Mouse (Mus musculus) cortical plate, adult 2 months (tissue): ENCODE measurements around the gene Nipal4. TPM values are rescaled to one million over a fixed set of nuclear protein-coding genes. Genes with fewer than 3 reads are reported as not detected.

ENCODE experiments used
- H3K27ac ChIP-seq: fragments of 200-500 bp; 2 replicates; pipeline ENCODE4 v1.5.1; 2012; ENCODE audit warnings: low read length, control low read depth, inconsistent platforms; ENCODE audit not compliant: insufficient read depth
- H3K4me1 ChIP-seq: fragments of 200-500 bp; 2 replicates; pipeline ENCODE4 v1.6.1; 2011; ENCODE audit warnings: low read length; ENCODE audit not compliant: control insufficient read depth, insufficient read depth
- H3K4me3 ChIP-seq: fragments of 200-500 bp; 2 replicates; pipeline ENCODE4 v1.5.1; 2011; ENCODE audit warnings: mild to moderate bottlenecking, low read length, control low read depth; ENCODE audit not compliant: insufficient read depth
- CTCF ChIP-seq: fragments of 200-500 bp; IDR thresholded peaks from 2 replicates; pipeline ENCODE4 v1.5.1; 2011; ENCODE audit warnings: mild to moderate bottlenecking, control low read depth, low read length; ENCODE audit not compliant: insufficient read depth; ENCODE audit errors: extremely low read depth
- POLR2A ChIP-seq: fragments of 200-500 bp; IDR thresholded peaks from 2 replicates; pipeline ENCODE4 v1.6.1; 2011; ENCODE audit warnings: mild to moderate bottlenecking, low read length, control low read depth; ENCODE audit not compliant: insufficient read depth; ENCODE audit errors: extremely low read depth
- polyA plus RNA-seq: library from polyadenylated mRNA; depleted of rRNA; stranded (reverse); fragments of >200 nt; gene quantifications from 2 replicates; pipeline ENCODE4 v1.2.3, GENCODE M21; 2012; rRNA removed

Gene Nipal4
- 4.0 and 4.9 TPM in 2 replicates for polyA plus RNA-seq

DNA sequence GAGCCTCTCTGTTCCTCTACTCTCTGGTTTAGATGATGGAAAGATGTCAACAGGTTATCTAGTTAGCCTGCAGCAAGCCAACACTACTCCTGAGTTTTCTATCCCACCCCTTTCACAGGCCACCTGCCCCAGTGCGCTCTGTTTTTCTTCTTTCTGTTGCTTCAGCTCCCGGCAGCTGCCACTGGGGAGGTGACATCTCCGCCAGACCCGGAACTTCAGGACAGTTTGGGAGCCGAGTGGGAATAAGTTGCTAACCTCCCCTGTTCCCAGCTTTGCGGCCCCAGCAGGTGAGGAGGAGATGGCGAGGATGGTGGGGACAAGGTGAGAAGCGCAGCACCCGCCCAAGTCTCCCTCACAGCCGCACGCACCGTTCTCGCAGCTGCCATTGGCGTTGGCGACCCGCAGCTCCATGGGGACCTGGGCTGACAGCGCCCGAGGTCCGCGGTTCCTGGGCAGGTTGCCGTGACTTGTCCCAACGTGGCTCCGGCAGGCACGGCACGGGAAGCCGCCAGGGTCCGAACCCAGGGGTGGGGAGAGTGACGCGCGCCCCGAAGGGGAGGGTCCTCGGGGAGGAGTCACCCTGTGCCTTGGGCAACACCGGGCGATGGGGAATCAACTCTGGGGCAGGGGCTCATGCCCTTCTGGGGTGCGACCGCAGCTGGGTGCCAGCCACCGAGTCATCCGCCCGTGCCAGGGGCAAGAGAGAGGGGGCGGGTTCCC, at the start of gene Nipal4:
Nipal4 (minus strand) TSS at position 643 of the 720 bp plus-strand sequence.
- Histone ChIP-seq H3K4me1 (no peaks in the 10 kb centered on the region), H3K4me3 (peak within 1 kb of the TSS; percentile 54), H3K27ac (peak within 1 kb of the TSS; percentile 90; the same call in 1 of the 2 replicates)
- no peak for TF ChIP-seq CTCF
- no peak for TF ChIP-seq POLR2A

DNA sequence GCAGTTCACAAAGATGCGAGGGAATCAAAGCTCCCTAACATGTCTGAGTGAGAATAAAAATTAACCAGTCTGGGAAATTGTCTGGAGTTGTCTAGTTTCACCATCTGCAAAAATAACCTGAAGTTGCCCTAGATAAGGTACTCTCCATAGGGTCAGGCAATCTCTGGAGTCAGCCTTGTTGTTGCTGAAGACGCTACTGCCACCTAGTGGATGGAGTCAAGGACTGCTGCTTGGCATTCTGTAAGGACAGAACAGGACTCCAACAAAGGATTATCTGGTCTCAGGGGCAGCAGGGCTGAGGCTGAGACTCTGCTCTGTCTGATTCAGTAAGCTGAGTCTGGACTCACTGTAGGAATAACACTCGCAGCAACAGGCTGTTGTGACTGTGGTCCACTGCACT, 49.0 kb upstream of the Nipal4 start:
- Histone ChIP-seq H3K4me1 (peaks cover 7% of the 10 kb centered on the region; the same call in 1 of the 2 replicates), H3K4me3 (no peak overlapping the region), H3K27ac (no peak overlapping the region)
- TF ChIP-seq CTCF, result peak; percentile 97
- no peak for TF ChIP-seq POLR2A

DNA sequence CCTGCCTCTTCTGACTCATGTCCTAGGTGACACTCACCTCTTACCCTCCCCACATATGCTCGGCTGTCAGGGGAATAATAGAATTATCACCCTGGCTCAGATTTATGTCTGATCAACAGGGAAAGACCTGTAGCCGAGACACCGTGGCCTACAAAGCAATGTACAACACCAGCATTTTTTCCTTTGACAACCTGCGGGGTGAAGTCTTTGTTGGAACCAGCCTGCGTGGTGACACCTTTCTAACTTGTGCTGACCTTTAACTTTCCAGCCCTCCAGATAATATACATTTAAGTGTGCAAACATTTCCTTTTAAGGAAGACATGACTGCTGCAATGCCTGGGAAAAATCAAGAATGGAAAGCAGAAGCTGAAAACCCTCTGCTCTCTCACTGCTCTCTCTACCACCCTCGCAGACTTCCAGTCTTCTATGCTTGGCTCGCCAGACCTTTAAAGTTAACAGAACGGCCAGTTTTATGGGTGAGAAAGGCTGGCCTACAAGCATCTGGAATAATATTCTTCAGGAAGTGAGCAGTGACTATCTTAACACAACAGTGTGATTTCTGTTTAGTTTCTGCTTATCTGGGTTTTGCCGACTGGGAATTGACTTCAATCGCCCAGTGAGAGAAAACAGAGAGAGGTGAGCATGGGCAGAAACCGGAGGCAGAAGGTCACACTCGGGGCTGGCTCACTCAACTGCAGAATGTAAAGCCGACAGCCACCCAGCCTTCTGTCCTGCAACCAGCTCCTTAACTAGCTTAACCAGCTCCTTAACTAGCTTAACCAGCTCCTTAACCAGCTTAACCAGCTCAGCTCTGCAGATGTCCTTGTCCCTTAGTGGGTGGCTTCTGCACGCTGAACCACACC, 48.3 kb upstream of the Nipal4 start:
- H3K4me1 ChIP-seq, result peaks cover 9% of the 10 kb centered on the region; the same call in 1 of the 2 replicates
- no peak overlapping the region for H3K4me3 ChIP-seq
- TF ChIP-seq CTCF, result no peak
- TF ChIP-seq POLR2A, result no peak
- H3K27ac ChIP-seq, result no peak overlapping the region

DNA sequence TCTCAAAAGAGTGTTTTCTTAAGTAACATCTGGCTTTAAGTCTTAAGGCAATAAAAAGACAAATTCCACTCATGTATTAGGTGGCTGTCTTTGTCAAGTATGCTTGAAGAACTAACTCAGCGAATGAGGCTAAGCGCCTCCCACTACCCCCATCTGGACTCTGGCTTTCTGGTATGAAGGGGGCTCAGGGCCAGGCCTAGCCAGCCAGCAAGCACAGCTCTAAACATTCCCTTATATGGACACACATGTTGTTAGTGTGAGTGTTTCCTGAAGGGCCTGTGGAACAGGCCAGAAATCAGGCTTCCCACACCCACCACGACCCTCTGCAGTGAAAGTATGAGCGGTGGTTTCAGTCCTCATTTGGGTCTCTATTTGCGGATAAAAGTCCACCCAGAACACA, 47.5 kb upstream of the Nipal4 start:
- no peak overlapping the region for H3K27ac ChIP-seq

GRCm38 (mm10) chr11:46211858-46212257, 45.5 kb upstream of the Nipal4 start:
- TF ChIP-seq POLR2A, result no peak
- TF ChIP-seq CTCF, result no peak
- Histone ChIP-seq H3K4me1 (peaks cover 5% of the 10 kb centered on the region), H3K4me3 (no peak overlapping the region), H3K27ac (no peak overlapping the region)

More for the DNA sequence above, 47.5 kb upstream of the Nipal4 start:
- Histone ChIP-seq H3K4me3 (no peak overlapping the region), H3K4me1 (peaks cover 7% of the 10 kb centered on the region)
- TF ChIP-seq POLR2A, result no peak
- no peak for TF ChIP-seq CTCF

GRCm38 (mm10) chr11:46209884-46210283, 43.6 kb upstream of the Nipal4 start:
- TF ChIP-seq CTCF (no peak), POLR2A (no peak)
- peaks cover 5% of the 10 kb centered on the region for H3K4me1 ChIP-seq
- no peak overlapping the region for H3K4me3 ChIP-seq
- H3K27ac ChIP-seq, result peak overlapping the region; percentile 84

- TF ChIP-seq CTCF (no peak), POLR2A (no peak)
- Histone ChIP-seq H3K27ac (no peak overlapping the region), H3K4me3 (no peak overlapping the region), H3K4me1 (peaks cover 10% of the 10 kb centered on the region)
These were observed 39.5 kb upstream of the Nipal4 start for GRCm38 (mm10) chr11:46205639-46206409.

DNA sequence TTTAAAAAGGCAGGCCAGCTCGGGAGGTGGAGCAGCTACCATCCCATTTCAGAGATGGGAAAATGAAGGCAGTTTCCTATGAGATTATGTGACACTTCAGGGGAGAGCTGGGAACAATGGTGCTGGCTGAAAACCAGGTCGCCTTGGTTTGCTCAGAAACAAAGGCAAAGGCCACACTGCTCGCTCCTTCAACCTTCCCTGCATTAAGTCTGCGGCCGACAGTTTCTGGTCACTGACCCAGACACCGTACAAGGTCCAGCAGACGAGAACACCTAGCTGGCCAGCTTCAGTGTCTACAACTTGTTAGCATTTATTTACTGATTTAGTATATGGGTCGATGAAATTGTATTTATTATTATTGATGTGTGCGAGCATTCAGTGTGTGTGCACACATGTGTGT, 38.5 kb upstream of the Nipal4 start:
- TF ChIP-seq CTCF (no peak), POLR2A (no peak)
- H3K27ac ChIP-seq, result no peak overlapping the region
- H3K4me3 ChIP-seq, result no peak overlapping the region
- peaks cover 8% of the 10 kb centered on the region for H3K4me1 ChIP-seq

GRCm38 (mm10) chr11:46202547-46202887, 36.2 kb upstream of the Nipal4 start:
- H3K27ac ChIP-seq, result peak overlapping the region; percentile 49
- H3K4me1 ChIP-seq, result peaks cover 8% of the 10 kb centered on the region
- no peak overlapping the region for H3K4me3 ChIP-seq
- TF ChIP-seq CTCF (no peak), POLR2A (no peak)
